Mouse (Mus musculus): ENCODE results near the gene 1700008O03Rik. TPM values are rescaled to one million over a fixed set of nuclear protein-coding genes. Genes with fewer than 3 reads are reported as not detected.

1700008O03Rik gene
- polyA plus RNA-seq, 1 experiment from 2014 or later: 0.59 TPM

DNA sequence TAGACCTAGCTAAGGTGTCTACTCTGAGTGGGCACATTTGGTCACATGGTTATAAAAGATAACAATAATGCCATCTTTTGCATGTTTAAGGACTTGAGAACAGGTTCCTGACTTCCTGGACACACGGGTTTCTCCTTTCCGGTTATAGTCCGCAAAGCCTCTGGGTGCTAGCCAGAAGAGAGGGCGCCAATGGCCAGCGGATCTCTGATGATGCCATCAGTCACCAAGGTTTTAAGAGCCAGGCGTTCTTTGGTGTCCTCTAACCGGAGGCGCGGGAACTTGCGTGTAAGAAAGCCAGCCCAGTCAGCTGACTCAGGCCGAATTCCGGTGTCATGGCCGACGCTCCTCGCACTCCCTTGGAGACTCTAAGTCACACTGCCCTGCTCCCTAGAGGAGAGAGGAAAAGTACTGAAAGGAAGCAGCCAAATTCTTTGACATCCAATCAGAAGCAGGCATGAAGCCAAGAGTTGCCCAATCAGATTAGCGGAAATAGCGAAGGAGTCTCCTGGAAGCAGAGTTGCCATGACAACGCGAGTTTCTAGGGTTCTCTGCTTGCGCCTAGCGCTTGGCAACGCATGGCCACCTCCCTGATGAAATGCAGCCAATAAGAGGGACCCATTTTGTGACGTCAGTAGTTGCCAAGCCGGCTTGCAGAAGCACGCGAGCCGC is 19.9 kb upstream of the 1700008O03Rik start:
- peak overlapping the region; percentile 38 for H3K4me3 ChIP-seq
- 0 out of 2 replicates have a peak, but pooled peaks cover 5% of the 10 kb centered on the region for H3K4me1 ChIP-seq
- peak overlapping the region; percentile 62 for H3K4me2 ChIP-seq
- peak; percentile 97 for ATAC-seq
- H3K9ac ChIP-seq: no peak overlapping the region
- WGBS: 3% methylated on average over 27 of the region's 27 CpGs
- H3K27me3 ChIP-seq: 0 out of 2 replicates have a peak, but pooled peaks cover 6% of the 10 kb centered on the region
- no peaks in the 10 kb centered on the region for H3K36me3 ChIP-seq (ENCODE audit: poor library complexity, severe bottlenecking)
- no peaks in the 10 kb centered on the region for H3K9me3 ChIP-seq (replicated peaks)
- H3K27ac ChIP-seq: peak overlapping the region; percentile 82

- 0 out of 2 replicates have a peak, but pooled peaks cover 6% of the 10 kb centered on the region for H3K27me3 ChIP-seq
- H3K4me2 ChIP-seq: no peak overlapping the region
- no peak overlapping the region for H3K4me3 ChIP-seq
- H3K27ac ChIP-seq: no peak overlapping the region
- H3K9me3 ChIP-seq (replicated peaks): no peaks in the 10 kb centered on the region
- WGBS: 88% methylated on average over 6 of the region's 6 CpGs
- no peaks in the 10 kb centered on the region for H3K36me3 ChIP-seq (ENCODE audit: poor library complexity, severe bottlenecking)
- no peak for ATAC-seq
- no peak overlapping the region for H3K9ac ChIP-seq
- H3K4me1 ChIP-seq: 0 out of 2 replicates have a peak, but pooled peaks cover 5% of the 10 kb centered on the region
Observed at GRCm38 (mm10) chr7:44401673-44402072, 16.1 kb upstream of the 1700008O03Rik start.

GRCm38 (mm10) chr7:44398570-44398969 is 12.9 kb upstream of the 1700008O03Rik start:
- no peak overlapping the region for H3K4me2 ChIP-seq
- no peaks in the 10 kb centered on the region for H3K4me1 ChIP-seq
- peak; percentile 55; the same call in 1 of the 2 replicates for ATAC-seq
- H3K9me3 ChIP-seq (replicated peaks): no peaks in the 10 kb centered on the region
- 0 out of 2 replicates have a peak, but pooled peaks cover 6% of the 10 kb centered on the region for H3K27me3 ChIP-seq
- H3K4me3 ChIP-seq: no peak overlapping the region
- 6% methylated on average over 3 of the region's 3 CpGs for WGBS
- no peak overlapping the region for H3K9ac ChIP-seq
- no peak overlapping the region for H3K27ac ChIP-seq
- no peaks in the 10 kb centered on the region for H3K36me3 ChIP-seq (ENCODE audit: poor library complexity, severe bottlenecking)

DNA sequence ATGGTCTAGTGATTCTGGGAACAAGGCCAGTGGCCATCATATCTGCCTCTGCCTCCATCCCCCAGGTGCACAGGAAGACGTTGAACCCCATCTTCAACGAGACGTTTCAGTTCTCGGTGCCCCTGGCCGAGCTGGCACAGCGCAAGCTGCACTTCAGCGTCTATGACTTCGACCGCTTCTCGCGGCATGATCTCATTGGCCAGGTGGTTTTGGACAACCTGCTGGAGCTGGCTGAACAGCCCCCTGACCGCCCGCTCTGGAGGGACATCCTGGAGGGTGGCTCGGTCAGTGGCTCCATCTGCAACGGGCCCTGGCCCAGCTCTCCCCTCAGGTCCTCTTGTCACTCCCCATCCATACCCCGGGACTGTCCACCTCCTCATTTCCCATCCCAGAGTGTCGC is 7.7 kb upstream of the 1700008O03Rik start:
- H3K36me3 ChIP-seq (ENCODE audit: poor library complexity, severe bottlenecking): no peaks in the 10 kb centered on the region
- H3K27ac ChIP-seq: no peak overlapping the region
- no peaks in the 10 kb centered on the region for H3K9me3 ChIP-seq (replicated peaks)
- no peak overlapping the region; the same call in 1 of the 2 replicates for H3K9ac ChIP-seq
- no peaks in the 10 kb centered on the region for H3K4me1 ChIP-seq
- H3K27me3 ChIP-seq: no peaks in the 10 kb centered on the region
- no peak overlapping the region for H3K4me3 ChIP-seq
- WGBS: 92% methylated on average over 17 of the region's 17 CpGs
- no peak for ATAC-seq
- no peak overlapping the region for H3K4me2 ChIP-seq

DNA sequence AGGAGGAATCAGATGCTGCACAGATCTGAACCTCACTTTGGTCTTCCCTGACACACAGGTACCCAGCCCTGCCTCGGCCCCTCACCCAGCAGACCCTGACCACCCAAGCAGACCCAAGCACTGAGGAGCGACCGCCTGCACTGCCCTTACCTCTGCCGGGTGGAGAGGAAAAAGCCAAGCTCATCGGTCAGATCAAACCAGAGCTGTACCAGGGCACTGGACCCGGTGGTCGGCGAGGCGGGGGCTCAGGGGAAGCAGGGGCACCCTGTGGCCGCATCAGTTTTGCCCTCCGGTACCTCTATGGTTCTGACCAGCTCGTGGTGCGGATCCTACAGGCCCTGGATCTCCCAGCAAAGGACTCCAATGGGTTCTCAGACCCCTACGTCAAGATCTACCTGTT is 6.7 kb upstream of the 1700008O03Rik start:
- ATAC-seq: no peak
- H3K27me3 ChIP-seq: peaks cover 5% of the 10 kb centered on the region; the same call in 1 of the 2 replicates
- 87% methylated on average over 11 of the region's 14 CpGs for WGBS
- H3K9ac ChIP-seq: no peak overlapping the region
- H3K4me3 ChIP-seq: no peak overlapping the region
- H3K27ac ChIP-seq: no peak overlapping the region
- no peaks in the 10 kb centered on the region for H3K4me1 ChIP-seq
- H3K4me2 ChIP-seq: no peak overlapping the region
- H3K9me3 ChIP-seq (replicated peaks): no peaks in the 10 kb centered on the region
- no peaks in the 10 kb centered on the region for H3K36me3 ChIP-seq (ENCODE audit: poor library complexity, severe bottlenecking)

DNA sequence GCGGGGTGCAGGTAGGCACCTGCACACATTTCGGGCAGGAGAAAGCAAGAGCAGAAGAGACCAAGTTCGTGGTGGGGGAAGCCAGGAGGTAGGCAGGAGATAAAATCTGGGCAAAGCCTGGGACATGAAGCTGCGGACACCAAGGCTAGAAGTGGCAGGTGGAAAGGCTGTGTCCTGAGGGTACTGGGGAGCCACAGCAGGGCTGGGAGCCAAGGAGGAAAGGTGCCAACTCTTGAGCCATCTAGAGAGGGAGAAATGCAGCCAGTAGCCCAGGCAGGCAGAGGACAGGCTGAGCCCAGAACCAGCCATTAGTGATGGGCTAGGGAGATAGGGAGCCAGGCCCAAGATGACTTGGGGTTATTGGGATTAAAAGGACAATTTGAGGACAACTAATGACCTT is 6.2 kb upstream of the 1700008O03Rik start:
- Histone ChIP-seq H3K9me3 (replicated peaks) (no peaks in the 10 kb centered on the region), H3K4me3 (no peak overlapping the region), H3K36me3 (ENCODE audit: poor library complexity, severe bottlenecking) (no peaks in the 10 kb centered on the region), H3K4me2 (no peak overlapping the region), H3K27ac (no peak overlapping the region), H3K9ac (no peak overlapping the region), H3K27me3 (peaks cover 8% of the 10 kb centered on the region; the same call in 1 of the 2 replicates), H3K4me1 (no peaks in the 10 kb centered on the region)
- WGBS: 90% methylated on average over 4 of the region's 4 CpGs
- no peak for ATAC-seq

DNA sequence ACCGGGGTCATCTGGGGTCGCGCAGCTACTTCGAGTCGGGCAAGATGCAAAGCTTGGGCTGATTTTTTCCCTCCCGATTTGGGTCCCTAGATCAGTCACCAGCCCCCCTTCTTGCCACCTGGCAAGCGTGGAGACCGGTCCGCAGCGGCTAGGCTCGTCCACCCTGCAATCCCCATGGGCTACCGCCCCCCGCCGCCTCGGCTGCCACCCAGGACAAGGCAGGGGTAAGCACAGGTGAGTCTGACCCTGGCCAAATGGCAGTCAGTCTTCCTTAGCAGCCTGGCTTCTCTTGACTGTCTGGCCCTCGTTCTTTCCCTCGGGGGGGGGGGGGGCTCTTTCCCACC is 932 bp downstream of the 1700008O03Rik start:
- H3K4me3 ChIP-seq: peak overlapping the region; percentile 51
- peak overlapping the region; percentile 73 for H3K9ac ChIP-seq
- H3K27ac ChIP-seq: no peak overlapping the region
- H3K36me3 ChIP-seq (ENCODE audit: poor library complexity, severe bottlenecking): no peaks in the 10 kb centered on the region
- H3K27me3 ChIP-seq: peaks cover 14% of the 10 kb centered on the region
- peak overlapping the region; percentile 89 for H3K4me2 ChIP-seq
- ATAC-seq: peak; percentile 41
- 0 out of 2 replicates have a peak, but pooled peaks cover 6% of the 10 kb centered on the region for H3K9me3 ChIP-seq (replicated peaks)
- peaks cover 31% of the 10 kb centered on the region for H3K4me1 ChIP-seq
- 0% methylated on average over 16 of the region's 17 CpGs for WGBS

DNA sequence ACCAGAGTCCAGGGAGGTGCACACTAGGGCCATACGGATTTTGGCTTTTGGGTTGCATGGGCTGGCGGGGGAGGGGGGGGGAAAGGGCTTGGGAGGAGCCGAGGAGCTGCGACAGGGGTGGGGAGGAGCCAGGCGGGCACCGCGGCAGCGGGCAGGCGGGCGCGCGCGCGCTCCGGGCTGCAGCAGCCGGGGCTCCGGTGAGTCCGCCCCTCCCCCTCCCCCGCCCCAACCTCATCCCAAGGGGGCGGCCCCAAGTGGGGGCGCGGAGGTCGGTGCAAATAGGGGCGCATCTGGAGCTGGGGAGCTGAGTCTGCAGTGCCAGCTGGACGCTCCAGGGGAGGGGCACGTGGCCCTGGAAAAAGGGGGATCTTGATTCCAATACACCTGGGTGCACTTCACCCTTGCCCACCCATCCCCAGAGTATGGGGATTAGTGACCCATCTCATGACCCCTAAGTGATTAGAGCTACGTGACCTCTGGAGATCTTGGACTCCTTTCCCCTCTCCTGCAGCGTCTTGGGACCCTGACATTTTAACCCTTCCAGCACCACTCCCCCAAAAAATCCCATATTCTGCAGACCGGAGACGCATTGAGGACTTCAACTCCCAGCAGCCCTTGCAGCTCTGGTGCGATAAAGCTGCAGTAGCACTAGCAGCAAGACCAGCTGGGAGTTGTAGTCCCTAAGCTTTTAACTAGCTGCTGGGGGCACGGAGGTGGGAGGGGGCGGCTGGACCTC is 1.5 kb downstream of the 1700008O03Rik start, which contains the start of gene Syt3:
Gene Syt3 (plus strand): TSS at position 123 of the 736 bp plus-strand sequence.
- Histone ChIP-seq H3K27me3 (peaks cover 14% of the 10 kb centered on the region), H3K4me1 (peaks cover 31% of the 10 kb centered on the region), H3K9ac (peak within 1 kb of the TSS; percentile 73), H3K27ac (peak within 1 kb of the TSS; percentile 93), H3K9me3 (replicated peaks) (0 out of 2 replicates have a peak, but pooled peaks cover 6% of the 10 kb centered on the region), H3K4me3 (peak within 1 kb of the TSS; percentile 51), H3K36me3 (ENCODE audit: poor library complexity, severe bottlenecking) (no peaks in the 10 kb centered on the region), H3K4me2 (peak within 1 kb of the TSS; percentile 89)
- ATAC-seq: peak; percentile 87
- 0% methylated on average over 26 of the region's 33 CpGs for WGBS

DNA sequence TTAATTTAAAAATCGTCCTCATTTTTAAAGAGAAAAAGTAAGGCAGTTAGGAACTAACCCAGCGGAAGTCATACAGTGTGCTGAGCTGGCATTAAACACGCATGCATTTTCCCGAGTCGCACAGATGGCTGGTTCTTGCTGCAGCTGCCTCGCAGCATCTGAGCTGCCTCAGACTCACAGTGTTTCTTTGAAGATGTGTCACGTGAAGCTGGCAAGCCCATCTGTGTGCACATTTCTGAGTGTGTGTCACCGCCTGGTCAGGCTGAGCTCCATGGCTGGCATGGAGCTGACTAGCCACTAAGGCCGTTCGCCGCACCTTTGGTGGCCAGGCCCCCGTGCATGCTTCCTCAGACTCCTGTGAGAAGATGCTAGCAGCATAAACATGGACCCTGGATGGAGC is 3.1 kb downstream of the 1700008O03Rik start:
- peak; percentile 69 for ATAC-seq
- Histone ChIP-seq H3K27me3 (peaks cover 18% of the 10 kb centered on the region), H3K36me3 (ENCODE audit: poor library complexity, severe bottlenecking) (no peaks in the 10 kb centered on the region), H3K9ac (0 out of 2 replicates have a peak overlapping the region, but pooled peaks have one; percentile 12), H3K4me1 (peaks cover 37% of the 10 kb centered on the region), H3K27ac (peak overlapping the region; percentile 93), H3K9me3 (replicated peaks) (0 out of 2 replicates have a peak, but pooled peaks cover 6% of the 10 kb centered on the region), H3K4me2 (no peak overlapping the region), H3K4me3 (no peak overlapping the region; the same call in 1 of the 2 replicates)
- WGBS: 62% methylated on average over 12 of the region's 12 CpGs

GRCm38 (mm10) chr7:44378290-44378689 is 7.3 kb downstream of the 1700008O03Rik start:
- WGBS: 40% methylated on average over 4 of the region's 4 CpGs
- Histone ChIP-seq H3K4me3 (no peak overlapping the region), H3K27ac (no peak overlapping the region), H3K4me1 (peaks cover 33% of the 10 kb centered on the region), H3K9me3 (replicated peaks) (0 out of 2 replicates have a peak, but pooled peaks cover 6% of the 10 kb centered on the region), H3K4me2 (no peak overlapping the region), H3K36me3 (ENCODE audit: poor library complexity, severe bottlenecking) (no peaks in the 10 kb centered on the region), H3K9ac (no peak overlapping the region), H3K27me3 (peaks cover 7% of the 10 kb centered on the region; the same call in 1 of the 2 replicates)
- ATAC-seq: no peak

- 63% methylated on average over 3 of the region's 3 CpGs for whole genome bisulfite sequencing
- no peak overlapping the region for H3K4me2 ChIP-seq
- H3K4me1 ChIP-seq: peaks cover 20% of the 10 kb centered on the region
- peaks cover 7% of the 10 kb centered on the region; the same call in 1 of the 2 replicates for H3K27me3 ChIP-seq
- H3K9me3 ChIP-seq (replicated peaks): 0 out of 2 replicates have a peak, but pooled peaks cover 6% of the 10 kb centered on the region
- no peak overlapping the region for H3K4me3 ChIP-seq
- ATAC-seq: no peak
- H3K9ac ChIP-seq: no peak overlapping the region
- no peak overlapping the region for H3K27ac ChIP-seq
- H3K36me3 ChIP-seq (ENCODE audit: poor library complexity, severe bottlenecking): no peaks in the 10 kb centered on the region
Observed at GRCm38 (mm10) chr7:44375793-44376192, 9.8 kb downstream of the 1700008O03Rik start.

- no peak for ATAC-seq
- Histone ChIP-seq H3K9me3 (replicated peaks) (0 out of 2 replicates have a peak, but pooled peaks cover under 1% of the 10 kb centered on the region), H3K9ac (peak overlapping the region; percentile 78), H3K4me1 (peaks cover 20% of the 10 kb centered on the region), H3K4me3 (peak overlapping the region; percentile 61), H3K4me2 (peak overlapping the region; percentile 82), H3K36me3 (ENCODE audit: poor library complexity, severe bottlenecking) (no peaks in the 10 kb centered on the region), H3K27me3 (peaks cover 7% of the 10 kb centered on the region; the same call in 1 of the 2 replicates), H3K27ac (peak overlapping the region; percentile 49; the same call in 1 of the 2 replicates)
- 3% methylated on average over 10 of the region's 10 CpGs for WGBS
Observed at GRCm38 (mm10) chr7:44375207-44375606, 10.4 kb downstream of the 1700008O03Rik start.
